Mouse (Mus musculus) myocyte (in vitro differentiated cells): ENCODE measurements around the gene Olfr520.

ENCODE experiments used
- CEBPB ChIP-seq: IDR thresholded peaks from 2 replicates; pipeline ENCODE4 v1.6.1; 2011; ENCODE audit warnings: mild to moderate bottlenecking, moderate library complexity; ENCODE audit not compliant: poor library complexity, insufficient read depth, severe bottlenecking
- E2F4 ChIP-seq: IDR thresholded peaks from one replicate; pipeline ENCODE4 v1.6.1; 2011; ENCODE audit warnings: mild to moderate bottlenecking, control low read depth, moderate library complexity; ENCODE audit not compliant: insufficient read depth
- MAX ChIP-seq: IDR thresholded peaks from one replicate; pipeline ENCODE4 v1.6.1; 2011; ENCODE audit warnings: low read depth, mild to moderate bottlenecking, control low read depth
- POLR2A ChIP-seq: IDR thresholded peaks from one replicate; pipeline ENCODE4 v1.6.1; 2011; ENCODE audit warnings: low read depth, mild to moderate bottlenecking, control low read depth, moderate library complexity; ENCODE audit not compliant: insufficient read length
- POLR2AphosphoS2 ChIP-seq: IDR thresholded peaks from one replicate; pipeline ENCODE4 v1.6.1; 2011; ENCODE audit warnings: low read depth, control low read depth; ENCODE audit not compliant: insufficient read length
- SRF ChIP-seq: IDR thresholded peaks from one replicate; pipeline ENCODE4 v1.6.1; 2011; ENCODE audit warnings: low read depth; ENCODE audit not compliant: control insufficient read depth, insufficient read length

GRCm38 (mm10) chr7:99708750-99709149 lies 21.3 kb upstream of the Olfr520 start:
- TF ChIP-seq E2F4 (no peak), POLR2A (no peak), POLR2AphosphoS2 (no peak), MAX (no peak), SRF (no peak), CEBPB (no peak)
